Mouse (Mus musculus): ENCODE data around the gene Pgm5. TPM values are rescaled to one million over a fixed set of nuclear protein-coding genes. Genes with fewer than 3 reads are reported as not detected.

Pgm5 gene
- polyA plus RNA-seq, 1 experiment from 2014 or later = 0.44 TPM

DNA sequence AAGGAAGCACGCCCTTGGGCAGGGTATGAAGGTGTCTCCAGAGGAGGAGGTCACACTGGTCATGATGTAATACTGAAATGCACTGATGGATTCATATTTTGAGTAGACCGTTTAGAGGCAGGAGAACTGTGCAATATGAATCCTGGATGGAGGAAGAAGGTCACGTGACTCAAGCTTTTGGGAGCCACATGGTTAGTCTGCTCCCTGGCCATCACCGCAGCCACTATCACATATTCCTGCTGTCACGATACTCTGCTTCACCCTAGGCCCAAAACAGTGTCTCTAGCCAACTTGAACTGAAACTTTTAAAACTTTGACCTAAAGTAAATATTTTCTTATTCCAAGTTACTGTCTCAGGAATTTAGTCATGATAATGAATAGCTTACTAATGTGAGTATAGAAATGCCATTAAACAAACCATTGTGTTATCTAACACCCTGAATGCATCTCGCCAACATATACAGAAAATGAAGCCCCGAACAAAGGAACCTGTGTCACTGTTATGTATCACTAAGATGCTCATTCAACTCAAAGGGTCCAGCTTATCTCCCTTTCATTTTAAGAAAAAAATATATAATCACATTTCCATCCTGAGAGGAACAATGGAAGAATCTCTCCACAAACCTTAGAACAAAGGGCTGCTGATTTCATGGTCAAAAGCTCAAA, 108.6 kb downstream of the Pgm5 start:
- WGBS = 84% methylated on average over 7 of the region's 7 CpGs
- ATAC-seq (replicated peaks) = no peak
- H3K36me3 ChIP-seq (replicated peaks) = no peaks in the 10 kb centered on the region

GRCm38 (mm10) chr19:24746266-24746875, 115.3 kb downstream of the Pgm5 start:
- no peak overlapping the region for H3K4me2 ChIP-seq
- no peaks in the 10 kb centered on the region for H3K36me3 ChIP-seq (replicated peaks)
- WGBS = 85% methylated on average over 4 of the region's 4 CpGs
- no peak overlapping the region for H3K27ac ChIP-seq
- no peaks in the 10 kb centered on the region for H3K4me1 ChIP-seq
- H3K27me3 ChIP-seq (replicated peaks) = no peaks in the 10 kb centered on the region
- no peaks in the 10 kb centered on the region for H3K9me3 ChIP-seq
- no peak for ATAC-seq (replicated peaks)
- no peak overlapping the region for H3K4me3 ChIP-seq
- H3K9ac ChIP-seq = no peak overlapping the region

More for the DNA sequence above, 108.6 kb downstream of the Pgm5 start:
- Histone ChIP-seq H3K4me3 (no peak overlapping the region), H3K9ac (no peak overlapping the region), H3K27me3 (replicated peaks) (no peaks in the 10 kb centered on the region), H3K4me1 (no peaks in the 10 kb centered on the region), H3K4me2 (no peak overlapping the region), H3K9me3 (no peaks in the 10 kb centered on the region), H3K27ac (no peak overlapping the region)

DNA sequence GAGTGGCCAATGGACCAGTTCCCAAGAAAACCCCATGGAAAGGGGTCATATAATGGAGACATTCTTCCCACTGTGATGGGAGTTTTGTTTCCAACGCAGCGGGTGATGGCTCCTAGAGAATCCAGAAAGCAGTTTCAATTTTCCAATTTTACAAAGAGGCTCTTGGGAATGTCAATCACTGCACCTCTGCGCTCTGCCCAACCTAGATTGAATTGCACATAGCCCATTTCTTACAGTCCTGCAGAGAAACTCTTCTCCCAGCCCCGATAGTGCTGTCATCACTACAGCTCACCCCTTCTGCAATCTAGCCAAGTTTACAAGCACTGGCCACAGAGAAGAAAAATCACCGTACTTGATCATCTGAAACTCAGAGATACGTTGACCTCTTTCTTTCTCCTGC, 119.0 kb downstream of the Pgm5 start:
- no peak for ATAC-seq (replicated peaks)
- H3K4me2 ChIP-seq = no peak overlapping the region
- no peaks in the 10 kb centered on the region for H3K4me1 ChIP-seq
- H3K9me3 ChIP-seq = no peaks in the 10 kb centered on the region
- H3K9ac ChIP-seq = no peak overlapping the region
- no peak overlapping the region for H3K27ac ChIP-seq
- 77% methylated on average over 6 of the region's 6 CpGs for WGBS
- no peaks in the 10 kb centered on the region for H3K27me3 ChIP-seq (replicated peaks)
- no peaks in the 10 kb centered on the region for H3K36me3 ChIP-seq (replicated peaks)
- H3K4me3 ChIP-seq = no peak overlapping the region

DNA sequence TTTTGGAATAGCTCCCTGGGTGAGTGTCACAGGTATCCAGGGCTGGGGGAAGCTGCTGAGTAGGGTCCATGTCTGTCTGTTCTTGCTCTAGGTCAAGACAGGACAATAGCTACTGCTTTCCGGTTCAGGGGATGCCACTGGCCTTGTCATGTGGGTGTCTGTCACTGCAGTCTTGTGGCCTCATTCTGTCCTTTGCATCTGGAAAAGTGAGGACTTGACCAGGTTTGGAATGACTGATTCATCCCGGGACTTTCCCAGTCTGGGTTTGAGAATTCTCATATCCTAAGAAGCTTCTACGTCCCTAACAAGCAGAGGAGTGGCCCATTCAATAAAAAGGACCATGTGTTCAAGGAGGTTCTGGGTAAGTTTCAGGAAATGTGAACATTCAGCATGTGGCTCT, 122.9 kb downstream of the Pgm5 start:
- WGBS = 85% methylated on average over 3 of the region's 3 CpGs
- no peak overlapping the region for H3K27ac ChIP-seq
- no peak for ATAC-seq (replicated peaks)
- H3K4me2 ChIP-seq = no peak overlapping the region
- no peak overlapping the region for H3K9ac ChIP-seq
- no peaks in the 10 kb centered on the region for H3K4me1 ChIP-seq
- no peak overlapping the region for H3K4me3 ChIP-seq
- H3K36me3 ChIP-seq (replicated peaks) = no peaks in the 10 kb centered on the region
- no peaks in the 10 kb centered on the region for H3K27me3 ChIP-seq (replicated peaks)
- H3K9me3 ChIP-seq = no peaks in the 10 kb centered on the region

- 90% methylated on average over 5 of the region's 5 CpGs for WGBS
- Histone ChIP-seq H3K4me2 (no peak overlapping the region), H3K27ac (no peak overlapping the region), H3K36me3 (replicated peaks) (no peaks in the 10 kb centered on the region), H3K9me3 (no peaks in the 10 kb centered on the region), H3K4me1 (no peaks in the 10 kb centered on the region), H3K27me3 (replicated peaks) (no peaks in the 10 kb centered on the region), H3K9ac (no peak overlapping the region), H3K4me3 (no peak overlapping the region)
- ATAC-seq (replicated peaks) = no peak
These were observed 123.6 kb downstream of the Pgm5 start for GRCm38 (mm10) chr19:24738026-24738425.

DNA sequence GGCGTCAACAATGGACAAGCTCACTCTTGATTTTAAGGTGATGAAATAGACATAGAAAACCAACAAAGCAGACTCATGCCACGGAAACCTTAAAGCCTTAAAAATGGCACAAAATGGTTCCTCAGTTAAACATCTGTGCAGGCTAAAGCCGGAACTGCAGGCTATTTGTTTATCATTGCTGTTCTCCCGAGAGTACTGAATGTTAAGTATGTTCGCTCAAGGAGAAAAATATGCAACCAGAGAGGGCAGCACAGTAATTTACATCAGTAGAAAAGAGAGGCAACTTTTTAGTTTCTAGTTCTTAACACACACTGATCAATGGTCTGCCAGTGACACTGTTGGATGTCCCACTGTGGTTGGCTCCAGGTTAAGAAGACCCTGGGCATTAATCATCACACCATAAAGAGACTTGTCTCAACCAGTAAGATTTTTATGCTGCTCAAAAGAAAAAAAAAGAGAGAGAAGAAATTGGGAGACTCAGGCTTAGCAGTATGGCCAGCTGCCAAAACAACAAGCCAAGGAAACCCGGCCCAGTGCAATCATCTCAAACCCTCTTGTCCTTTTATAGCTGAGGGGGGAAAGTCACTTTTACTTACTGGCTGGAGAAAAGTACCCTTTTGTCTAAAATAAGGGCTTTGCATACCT, 126.0 kb downstream of the Pgm5 start:
- no peaks in the 10 kb centered on the region for H3K27me3 ChIP-seq (replicated peaks)
- no peak overlapping the region for H3K4me2 ChIP-seq
- H3K27ac ChIP-seq = no peak overlapping the region
- 52% methylated on average over 6 of the region's 6 CpGs for WGBS
- H3K4me1 ChIP-seq = no peaks in the 10 kb centered on the region
- H3K36me3 ChIP-seq (replicated peaks) = no peaks in the 10 kb centered on the region
- no peak for ATAC-seq (replicated peaks)
- H3K9ac ChIP-seq = no peak overlapping the region
- H3K9me3 ChIP-seq = no peaks in the 10 kb centered on the region
- no peak overlapping the region for H3K4me3 ChIP-seq

DNA sequence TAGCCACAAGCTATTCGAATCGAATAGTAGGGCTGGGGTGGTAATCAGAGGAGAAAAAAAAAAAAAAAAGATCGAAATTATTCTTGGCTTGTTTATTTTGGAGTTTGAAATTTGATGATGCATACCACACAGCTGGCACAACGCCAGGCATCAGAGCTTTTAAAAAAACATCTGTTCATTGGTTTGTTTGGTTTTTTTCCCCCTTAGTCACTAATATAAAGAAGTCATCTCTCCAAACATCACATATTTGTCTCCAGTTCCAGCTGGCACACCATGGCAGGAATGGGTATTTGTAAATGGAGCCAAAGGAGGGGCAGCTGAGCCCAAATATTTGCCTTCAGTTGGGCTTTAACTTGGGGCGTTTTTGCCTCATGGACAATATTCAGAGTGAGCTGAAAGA, 131.0 kb downstream of the Pgm5 start:
- 70% methylated on average over 5 of the region's 5 CpGs for WGBS
- no peaks in the 10 kb centered on the region for H3K36me3 ChIP-seq (replicated peaks)
- H3K4me1 ChIP-seq = no peaks in the 10 kb centered on the region
- no peaks in the 10 kb centered on the region for H3K27me3 ChIP-seq (replicated peaks)
- H3K4me2 ChIP-seq = no peak overlapping the region
- H3K9ac ChIP-seq = no peak overlapping the region
- H3K27ac ChIP-seq = no peak overlapping the region
- ATAC-seq (replicated peaks) = no peak
- H3K4me3 ChIP-seq = no peak overlapping the region
- H3K9me3 ChIP-seq = no peaks in the 10 kb centered on the region

- H3K27ac ChIP-seq = no peak overlapping the region
- no peak overlapping the region for H3K4me2 ChIP-seq
- no peak for ATAC-seq (replicated peaks)
- no peaks in the 10 kb centered on the region for H3K9me3 ChIP-seq
- H3K4me3 ChIP-seq = no peak overlapping the region
- no peaks in the 10 kb centered on the region for H3K4me1 ChIP-seq
- H3K9ac ChIP-seq = no peak overlapping the region
- WGBS = 81% methylated on average over 10 of the region's 10 CpGs
- H3K27me3 ChIP-seq (replicated peaks) = no peaks in the 10 kb centered on the region
- H3K36me3 ChIP-seq (replicated peaks) = no peaks in the 10 kb centered on the region
These were observed 137.3 kb downstream of the Pgm5 start for GRCm38 (mm10) chr19:24724362-24724761.

- 0 out of 2 replicates have a peak, but pooled peaks cover 2% of the 10 kb centered on the region for H3K9me3 ChIP-seq
- H3K27me3 ChIP-seq (replicated peaks) = no peaks in the 10 kb centered on the region
- no peak for ATAC-seq (replicated peaks)
- no peak overlapping the region for H3K27ac ChIP-seq
- H3K9ac ChIP-seq = no peak overlapping the region
- no peak overlapping the region for H3K4me3 ChIP-seq
- H3K4me2 ChIP-seq = no peak overlapping the region
- no peaks in the 10 kb centered on the region for H3K4me1 ChIP-seq
- H3K36me3 ChIP-seq (replicated peaks) = no peaks in the 10 kb centered on the region
These were observed 141.2 kb downstream of the Pgm5 start for GRCm38 (mm10) chr19:24720448-24720847.

DNA sequence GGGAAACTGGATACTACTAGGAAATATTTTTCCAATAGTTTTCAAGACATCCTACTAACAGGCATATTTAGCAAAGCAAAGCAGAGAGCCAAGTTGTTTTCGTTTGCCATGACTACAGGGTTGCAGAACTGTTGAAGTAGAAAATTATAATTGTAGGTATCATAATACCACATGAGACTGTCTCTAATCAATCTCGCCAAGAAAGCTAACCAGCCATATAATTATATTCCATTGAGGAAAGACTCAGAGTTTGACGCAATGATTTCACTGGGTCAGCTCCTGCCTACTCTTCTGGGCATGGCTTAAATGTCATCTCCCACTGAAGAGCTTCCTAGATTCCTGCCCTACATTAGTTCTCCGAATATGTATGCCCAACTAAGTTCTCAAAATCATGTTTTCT, 142.2 kb downstream of the Pgm5 start:
- Histone ChIP-seq H3K27ac (no peak overlapping the region), H3K4me1 (no peaks in the 10 kb centered on the region), H3K4me2 (no peak overlapping the region), H3K4me3 (no peak overlapping the region), H3K9ac (no peak overlapping the region), H3K27me3 (replicated peaks) (no peaks in the 10 kb centered on the region), H3K36me3 (replicated peaks) (no peaks in the 10 kb centered on the region), H3K9me3 (0 out of 2 replicates have a peak, but pooled peaks cover 2% of the 10 kb centered on the region)
- ATAC-seq (replicated peaks) = no peak
- WGBS = 79% methylated on average over 4 of the region's 4 CpGs

DNA sequence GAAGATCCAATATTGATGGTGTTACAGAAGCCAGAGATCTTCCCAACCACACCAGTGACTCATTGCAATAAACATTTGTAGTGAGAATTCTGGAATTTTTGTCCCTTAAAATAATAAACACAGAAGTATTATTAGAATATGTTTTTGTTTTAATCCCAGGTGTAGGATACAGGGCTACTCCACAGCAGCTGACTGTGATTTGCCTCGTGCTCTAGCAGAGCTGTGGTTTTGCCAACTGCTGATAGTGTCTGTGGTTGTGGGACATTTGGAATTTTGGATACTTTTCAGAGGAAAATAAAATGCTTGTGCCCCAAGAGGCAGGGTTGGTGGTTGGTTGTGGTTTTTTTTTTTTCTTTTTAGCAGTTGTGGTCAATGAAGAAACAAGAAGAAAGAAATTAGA, 143.6 kb downstream of the Pgm5 start:
- no peak for ATAC-seq (replicated peaks)
- no peak overlapping the region for H3K27ac ChIP-seq
- 74% methylated on average over 1 of the region's 1 CpGs for WGBS

GRCm38 (mm10) chr19:24716303-24717097, 145.2 kb downstream of the Pgm5 start:
- 88% methylated on average over 7 of the region's 7 CpGs for WGBS
- no peaks in the 10 kb centered on the region for H3K4me1 ChIP-seq
- no peak overlapping the region for H3K4me3 ChIP-seq
- ATAC-seq (replicated peaks) = no peak
- no peak overlapping the region for H3K27ac ChIP-seq
- H3K9ac ChIP-seq = no peak overlapping the region
- H3K36me3 ChIP-seq (replicated peaks) = no peaks in the 10 kb centered on the region
- H3K4me2 ChIP-seq = no peak overlapping the region
- H3K27me3 ChIP-seq (replicated peaks) = no peaks in the 10 kb centered on the region
- H3K9me3 ChIP-seq = 0 out of 2 replicates have a peak, but pooled peaks cover 2% of the 10 kb centered on the region

More for the DNA sequence above, 143.6 kb downstream of the Pgm5 start:
- Histone ChIP-seq H3K4me1 (no peaks in the 10 kb centered on the region), H3K9me3 (0 out of 2 replicates have a peak, but pooled peaks cover 2% of the 10 kb centered on the region), H3K4me3 (no peak overlapping the region), H3K9ac (no peak overlapping the region), H3K4me2 (no peak overlapping the region), H3K27me3 (replicated peaks) (no peaks in the 10 kb centered on the region), H3K36me3 (replicated peaks) (no peaks in the 10 kb centered on the region)
